ENCODE assay signal across 8 mouse cellular contexts in genomic region chr17:83983070-83983836, GRCm38 (mm10).
DNase-seq lines count a peak whose midpoint lies in the region; ATAC-seq lines count a peak whose summit lies in the region.

No protein-coding gene starts in this region.

- no peak overlapping the region for H3K4me3 ChIP-seq in embryonic facial prominence, embryonic 10.5 days
- no peak overlapping the region for H3K4me3 ChIP-seq in heart, embryonic 10.5 days

- WGBS in embryonic facial prominence, embryonic 10.5 days, result 52% methylated on average over 18 of the region's 18 CpGs
- 49% methylated on average over 18 of the region's 18 CpGs for WGBS in heart, embryonic 10.5 days

- no peaks in the 10 kb centered on the region for H3K27me3 ChIP-seq in embryonic facial prominence, embryonic 10.5 days (replicated peaks; ENCODE audit: low read depth, poor library complexity, severe bottlenecking)
- no peaks in the 10 kb centered on the region for H3K27me3 ChIP-seq in heart, embryonic 10.5 days (ENCODE audit: insufficient read depth, poor library complexity, severe bottlenecking)

- H3K4me1 ChIP-seq in embryonic facial prominence, embryonic 10.5 days, result peaks cover 77% of the 10 kb centered on the region
- H3K4me1 ChIP-seq in heart, embryonic 10.5 days, result peaks cover 50% of the 10 kb centered on the region

- no peaks in the 10 kb centered on the region for H3K9me3 ChIP-seq in embryonic facial prominence, embryonic 10.5 days
- no peaks in the 10 kb centered on the region for H3K9me3 ChIP-seq in heart, embryonic 10.5 days

- no peak for ATAC-seq in megakaryocyte, adult 5-6 weeks (ENCODE audit: poor library complexity, severe bottlenecking)

- peak; percentile 80 to 82 for DNase-seq in cerebellum, postnatal 10 days
- DNase-seq in cerebellum, adult 9-10 months, result no peak
- peak; percentile 50 for DNase-seq in embryonic facial prominence, embryonic 10.5 days (ENCODE audit: low spot score)
- DNase-seq in heart, embryonic 10.5 days (ENCODE audit: low spot score), result no peak
- peak; percentile 60 to 65 for DNase-seq in kidney, adult 8-10 months
- DNase-seq in lung, postnatal 10 days, result peak; percentile 95
- no peak for DNase-seq in layer of hippocampus, postnatal 25 days (ENCODE audit: extremely low spot score in 1 of 2, low spot score in 1 of 2)

- peak overlapping the region; percentile 88 for H3K27ac ChIP-seq in embryonic facial prominence, embryonic 10.5 days (replicated peaks)
- H3K27ac ChIP-seq in heart, embryonic 10.5 days, result peak overlapping the region; percentile 82

- H3K36me3 ChIP-seq in embryonic facial prominence, embryonic 10.5 days (replicated peaks), result no peaks in the 10 kb centered on the region
- H3K36me3 ChIP-seq in heart, embryonic 10.5 days, result no peaks in the 10 kb centered on the region

Comparison
In these comparisons a context has a peak if more than half of its experiments do, and no peak if none do; other contexts are left out.
1. DNase-seq: peak in cerebellum, postnatal 10 days (2 of 2), embryonic facial prominence, embryonic 10.5 days (single experiment), kidney, adult 8-10 months (2 of 2) and lung, postnatal 10 days (single experiment); none in cerebellum, adult 9-10 months (single experiment), heart, embryonic 10.5 days (single experiment) and layer of hippocampus, postnatal 25 days (0 of 2).